Mouse (Mus musculus) inflammation-experienced regulatory T-cells, adult 6 months (primary cell): ENCODE results near the gene Atp5j. TPM values are rescaled to one million over a fixed set of nuclear protein-coding genes. Genes with fewer than 3 reads are reported as not detected.

Experiments used
- ATAC-seq: one replicate; pipeline ENCODE4 v1.8.0; 2017
- polyA plus RNA-seq, 3 experiments: library from polyadenylated mRNA; unstranded; fragments of 100-300 nt; shearing (Covaris generic); gene quantifications; one replicate each; pipeline ENCODE4 v1.2.1; 2017

Atp5j gene
- polyA plus RNA-seq, 3 experiments from 2014 or later: 434 to 717 (median 501) TPM

GRCm38 (mm10) chr16:84806175-84806574 is 29.2 kb downstream of the Atp5j start:
- ATAC-seq: no peak

- no peak for ATAC-seq
Observed at GRCm38 (mm10) chr16:84804866-84805265, 30.6 kb downstream of the Atp5j start.

GRCm38 (mm10) chr16:84802217-84802616 is 33.2 kb downstream of the Atp5j start:
- ATAC-seq: no peak

- peak; percentile 56 for ATAC-seq
Observed at GRCm38 (mm10) chr16:84800038-84800437, 35.4 kb downstream of the Atp5j start.

- no peak for ATAC-seq
Observed at GRCm38 (mm10) chr16:84796678-84797077, 38.7 kb downstream of the Atp5j start.

- ATAC-seq: no peak
Observed at GRCm38 (mm10) chr16:84795337-84795736, 40.1 kb downstream of the Atp5j start.

- ATAC-seq: no peak
Observed at GRCm38 (mm10) chr16:84793401-84793800, 42.0 kb downstream of the Atp5j start.

GRCm38 (mm10) chr16:84790595-84791165 is 44.7 kb downstream of the Atp5j start:
- no peak for ATAC-seq

GRCm38 (mm10) chr16:84784966-84785365 is 50.5 kb downstream of the Atp5j start:
- no peak for ATAC-seq

- ATAC-seq: no peak
Observed at GRCm38 (mm10) chr16:84783279-84783678, 52.1 kb downstream of the Atp5j start.

- ATAC-seq: no peak
Observed at GRCm38 (mm10) chr16:84779718-84780117, 55.7 kb downstream of the Atp5j start.

- no peak for ATAC-seq
Observed at GRCm38 (mm10) chr16:84778861-84779630, 56.4 kb downstream of the Atp5j start.

GRCm38 (mm10) chr16:84778431-84778830 is 57.0 kb downstream of the Atp5j start:
- no peak for ATAC-seq

Other genes with a start within 250 kb of the Atp5j start
- gene Mrpl39, start 99.9 kb downstream of the Atp5j start, polyA plus RNA-seq: 10 to 100 TPM; 20.6 to 31.7 (median 25.7) TPM
- gene Jam2, start 61.5 kb downstream of the Atp5j start, polyA plus RNA-seq: under 1 TPM in 1 of 3 experiments, not detected in 2; 0.21 TPM
- 10 to 100 TPM; 17.6 to 29.3 (median 20.9) TPM for gene Gabpa, start 700 bp downstream of the Atp5j start, polyA plus RNA-seq